ENCODE assay signal across 27 mouse cellular contexts in the genomic region with DNA sequence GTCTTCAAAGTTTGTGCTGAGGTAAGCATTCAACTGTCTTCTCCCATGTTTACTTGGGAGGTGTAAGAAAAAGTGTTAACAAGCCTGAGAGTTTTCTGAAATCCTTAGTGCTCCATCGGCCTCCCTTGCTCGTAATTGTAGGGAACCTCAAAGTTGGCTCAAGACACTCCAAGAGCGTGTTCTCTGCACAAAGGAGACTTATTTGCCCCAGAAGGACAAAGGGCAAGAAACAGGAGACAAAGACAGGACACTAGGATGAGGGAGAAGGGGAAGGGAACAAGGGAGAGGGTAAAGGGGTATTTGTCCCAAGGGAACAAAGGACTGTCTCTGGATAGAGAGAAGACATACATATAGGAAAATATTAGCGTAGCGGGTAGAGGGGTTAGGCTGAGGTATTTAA. TPM values are rescaled to one million over a fixed set of nuclear protein-coding genes. Genes with fewer than 3 reads are reported as not detected.
DNase-seq lines count a peak whose midpoint lies in the region; ATAC-seq and TF ChIP-seq lines count a peak whose summit lies in the region.
"Had no signal": no experiment of that assay in that cellular context is flagged by ENCODE, and none has a peak within 500 bp of the region (broad histone marks: within the 10 kb centered on the region; RNA-seq: fewer than 3 reads in every experiment).

No protein-coding gene starts in this region.

- no peak overlapping the region for H3K4me3 ChIP-seq in forebrain, embryonic 13.5 days
- no peak overlapping the region for H3K4me3 ChIP-seq in forebrain, embryonic 10.5 days
- H3K4me3 ChIP-seq in liver, embryonic 12.5 days = no peak overlapping the region
- no peak overlapping the region for H3K4me3 ChIP-seq in liver, postnatal 0 days (ENCODE audit: low read depth, low read length)
- no peak overlapping the region for H3K4me3 ChIP-seq in neural tube, embryonic 12.5 days
- no peak overlapping the region for H3K4me3 ChIP-seq in neural tube, embryonic 15.5 days (replicated peaks)

- 95% methylated on average over 5 of the region's 5 CpGs for WGBS in forebrain, embryonic 13.5 days
- 94% methylated on average over 5 of the region's 5 CpGs for WGBS in forebrain, embryonic 10.5 days
- WGBS in liver, embryonic 12.5 days (ENCODE audit: insufficient replicate concordance) = 91% methylated on average over 5 of the region's 5 CpGs
- WGBS in liver, postnatal 0 days (ENCODE audit: insufficient replicate concordance) = 90% methylated on average over 5 of the region's 5 CpGs
- WGBS in neural tube, embryonic 12.5 days = 90% methylated on average over 5 of the region's 5 CpGs
- WGBS in neural tube, embryonic 15.5 days = 93% methylated on average over 5 of the region's 5 CpGs

- no peaks in the 10 kb centered on the region for H3K36me3 ChIP-seq in forebrain, embryonic 13.5 days (ENCODE audit: poor library complexity, severe bottlenecking)
- H3K36me3 ChIP-seq in forebrain, embryonic 10.5 days (replicated peaks) = peaks cover 16% of the 10 kb centered on the region
- H3K36me3 ChIP-seq in liver, embryonic 12.5 days = peaks cover 17% of the 10 kb centered on the region; the same call in 1 of the 2 replicates
- H3K36me3 ChIP-seq in liver, postnatal 0 days (replicated peaks; ENCODE audit: insufficient read depth, low read length) = no peaks in the 10 kb centered on the region
- H3K36me3 ChIP-seq in neural tube, embryonic 12.5 days = no peaks in the 10 kb centered on the region
- H3K36me3 ChIP-seq in neural tube, embryonic 15.5 days = no peaks in the 10 kb centered on the region
- H3K36me3 ChIP-seq: heart, embryonic 10.5 days; hindbrain, embryonic 13.5 days; liver, embryonic 15.5 days; neural tube, embryonic 13.5 days; stomach, embryonic 15.5 days had no signal

- no peak for ATAC-seq in forebrain, embryonic 13.5 days
- no peak for ATAC-seq in liver, embryonic 12.5 days
- no peak for ATAC-seq in liver, postnatal 0 days
- ATAC-seq in neural tube, embryonic 12.5 days (ENCODE audit: low FRiP score, low read depth) = no peak
- ATAC-seq in neural tube, embryonic 15.5 days (ENCODE audit: low FRiP score) = no peak
- ATAC-seq: CD4-positive, CD25-positive, alpha-beta regulatory T cell, adult 4 months; forebrain, embryonic 14.5 days; intestine, postnatal 0 days; midbrain, embryonic 16.5 days had no signal

- H3K4me1 ChIP-seq in forebrain, embryonic 13.5 days = peaks cover 13% of the 10 kb centered on the region
- peaks cover 9% of the 10 kb centered on the region for H3K4me1 ChIP-seq in forebrain, embryonic 10.5 days
- peaks cover 19% of the 10 kb centered on the region for H3K4me1 ChIP-seq in liver, embryonic 12.5 days
- peaks cover 13% of the 10 kb centered on the region for H3K4me1 ChIP-seq in liver, postnatal 0 days (ENCODE audit: insufficient read depth)
- peaks cover 8% of the 10 kb centered on the region; the same call in 1 of the 2 replicates for H3K4me1 ChIP-seq in neural tube, embryonic 12.5 days
- peaks cover 17% of the 10 kb centered on the region for H3K4me1 ChIP-seq in neural tube, embryonic 15.5 days
- H3K4me1 ChIP-seq: stomach, embryonic 15.5 days had no signal

- no peak for TF ChIP-seq EP300 in liver, postnatal 0 days (IDR thresholded peaks at IDR 0.05; ENCODE audit: low read depth)

- DNase-seq in forebrain, embryonic 10.5 days (ENCODE audit: extremely low spot score, low spot score) = no peak
- DNase-seq in liver, postnatal 0 days = no peak
- no peak for DNase-seq in spleen, postnatal 10 days (ENCODE audit: low spot score in 2 of 2)
- DNase-seq: adrenal gland, adult 2 months; cerebellum, adult 8-10 months; cerebellum, postnatal 36 days; embryo, embryonic 11 days; gastrocnemius, postnatal 14 days; kidney, postnatal 25 days; lung, postnatal 36 days; right cerebral cortex, postnatal 14 days had no signal

- peak overlapping the region; percentile 82; the same call in 1 of the 2 replicates for H3K4me2 ChIP-seq in forebrain, embryonic 13.5 days
- peak overlapping the region; percentile 81 for H3K4me2 ChIP-seq in liver, embryonic 12.5 days
- H3K4me2 ChIP-seq in liver, postnatal 0 days (ENCODE audit: low read depth, low read length) = no peak overlapping the region
- peak overlapping the region; percentile 84; the same call in 1 of the 2 replicates for H3K4me2 ChIP-seq in neural tube, embryonic 12.5 days (replicated peaks)
- H3K4me2 ChIP-seq in neural tube, embryonic 15.5 days = no peak overlapping the region

- no peaks in the 10 kb centered on the region for H3K9me3 ChIP-seq in forebrain, embryonic 13.5 days (replicated peaks)
- H3K9me3 ChIP-seq in forebrain, embryonic 10.5 days = no peaks in the 10 kb centered on the region
- H3K9me3 ChIP-seq in liver, embryonic 12.5 days (replicated peaks) = no peaks in the 10 kb centered on the region
- no peaks in the 10 kb centered on the region for H3K9me3 ChIP-seq in liver, postnatal 0 days (ENCODE audit: low read length)
- H3K9me3 ChIP-seq in neural tube, embryonic 12.5 days = no peaks in the 10 kb centered on the region
- no peaks in the 10 kb centered on the region for H3K9me3 ChIP-seq in neural tube, embryonic 15.5 days (replicated peaks)
- H3K9me3 ChIP-seq: embryonic facial prominence, embryonic 13.5 days; heart, embryonic 10.5 days; heart, embryonic 15.5 days; hindbrain, embryonic 13.5 days; kidney, embryonic 15.5 days; liver, embryonic 15.5 days; neural tube, embryonic 13.5 days; stomach, embryonic 15.5 days had no signal

- TF ChIP-seq CTCF in liver, postnatal 0 days (IDR thresholded peaks at IDR 0.05; ENCODE audit: low read depth) = no peak

- no peak overlapping the region for H3K27ac ChIP-seq in forebrain, embryonic 13.5 days
- H3K27ac ChIP-seq in forebrain, embryonic 10.5 days = no peak overlapping the region
- no peak overlapping the region for H3K27ac ChIP-seq in liver, embryonic 12.5 days
- no peak overlapping the region for H3K27ac ChIP-seq in liver, postnatal 0 days (ENCODE audit: low read depth)
- H3K27ac ChIP-seq in neural tube, embryonic 12.5 days = no peak overlapping the region
- H3K27ac ChIP-seq in neural tube, embryonic 15.5 days (replicated peaks) = no peak overlapping the region
- H3K27ac ChIP-seq: embryonic facial prominence, embryonic 13.5 days; heart, embryonic 10.5 days; heart, embryonic 15.5 days; hindbrain, embryonic 13.5 days; kidney, embryonic 15.5 days; liver, embryonic 15.5 days; neural tube, embryonic 13.5 days; stomach, embryonic 15.5 days had no signal

- no peak overlapping the region for H3K9ac ChIP-seq in forebrain, embryonic 13.5 days
- no peak overlapping the region for H3K9ac ChIP-seq in liver, embryonic 12.5 days
- no peak overlapping the region for H3K9ac ChIP-seq in liver, postnatal 0 days (replicated peaks)
- H3K9ac ChIP-seq in neural tube, embryonic 12.5 days = no peak overlapping the region
- H3K9ac ChIP-seq in neural tube, embryonic 15.5 days (replicated peaks) = no peak overlapping the region
- H3K9ac ChIP-seq: liver, embryonic 15.5 days had no signal

- no peaks in the 10 kb centered on the region for H3K27me3 ChIP-seq in forebrain, embryonic 13.5 days
- H3K27me3 ChIP-seq in forebrain, embryonic 10.5 days (ENCODE audit: poor library complexity, severe bottlenecking) = no peaks in the 10 kb centered on the region
- H3K27me3 ChIP-seq in liver, embryonic 12.5 days (replicated peaks) = no peaks in the 10 kb centered on the region
- H3K27me3 ChIP-seq in liver, postnatal 0 days (ENCODE audit: insufficient read depth, low read length) = no peaks in the 10 kb centered on the region
- no peaks in the 10 kb centered on the region for H3K27me3 ChIP-seq in neural tube, embryonic 12.5 days (replicated peaks)
- no peaks in the 10 kb centered on the region for H3K27me3 ChIP-seq in neural tube, embryonic 15.5 days (replicated peaks)
- H3K27me3 ChIP-seq: embryonic facial prominence, embryonic 13.5 days; heart, embryonic 15.5 days; hindbrain, embryonic 13.5 days; kidney, embryonic 15.5 days; liver, embryonic 15.5 days; neural tube, embryonic 13.5 days; stomach, embryonic 15.5 days had no signal

RNA-seq across cellular contexts. Expression of a gene that starts 1.9 kb away (rescaled TPM):
- 30.2 and 32.7 TPM in 2 replicates for polyA plus RNA-seq in forebrain, embryonic 13.5 days (2015; fragmentation: Nextera tagmentation; extraction: Ambion mirVana)
- 41.4 and 43.1 TPM in 2 replicates for polyA plus RNA-seq in forebrain, embryonic 10.5 days (2016; fragmentation: Nextera tagmentation; extraction: Ambion mirVana)
- polyA plus RNA-seq in liver, embryonic 12.5 days (2016; fragmentation: Nextera tagmentation; extraction: Ambion mirVana) = 23.0 and 26.8 TPM in 2 replicates
- polyA plus RNA-seq in liver, postnatal 0 days (2015; fragmentation: Nextera tagmentation; extraction: Ambion mirVana) = 5.9 and 9.0 TPM in 2 replicates
- polyA plus RNA-seq in neural tube, embryonic 12.5 days (2016; fragmentation: Nextera tagmentation; extraction: Ambion mirVana) = 29.6 and 33.0 TPM in 2 replicates
- 17.8 and 20.7 TPM in 2 replicates for polyA plus RNA-seq in neural tube, embryonic 15.5 days (2015; fragmentation: Nextera tagmentation; extraction: Ambion mirVana)

Comparison
In these comparisons a context has a peak if more than half of its experiments do, and no peak if none do; other contexts are left out.
1. H3K4me2 ChIP-seq: peak in forebrain, embryonic 13.5 days (single experiment), liver, embryonic 12.5 days (single experiment) and neural tube, embryonic 12.5 days (single experiment); none in liver, postnatal 0 days (single experiment) and neural tube, embryonic 15.5 days (single experiment).